Mouse (Mus musculus): ENCODE measurements around the gene Trmt112. TPM values are rescaled to one million over a fixed set of nuclear protein-coding genes. Genes with fewer than 3 reads are reported as not detected.

Gene Trmt112
- total RNA-seq (2023): 100 to 1,000 TPM in 1 of 2 experiments, 10 to 100 TPM in 1; 89.2 to 104 TPM

DNA sequence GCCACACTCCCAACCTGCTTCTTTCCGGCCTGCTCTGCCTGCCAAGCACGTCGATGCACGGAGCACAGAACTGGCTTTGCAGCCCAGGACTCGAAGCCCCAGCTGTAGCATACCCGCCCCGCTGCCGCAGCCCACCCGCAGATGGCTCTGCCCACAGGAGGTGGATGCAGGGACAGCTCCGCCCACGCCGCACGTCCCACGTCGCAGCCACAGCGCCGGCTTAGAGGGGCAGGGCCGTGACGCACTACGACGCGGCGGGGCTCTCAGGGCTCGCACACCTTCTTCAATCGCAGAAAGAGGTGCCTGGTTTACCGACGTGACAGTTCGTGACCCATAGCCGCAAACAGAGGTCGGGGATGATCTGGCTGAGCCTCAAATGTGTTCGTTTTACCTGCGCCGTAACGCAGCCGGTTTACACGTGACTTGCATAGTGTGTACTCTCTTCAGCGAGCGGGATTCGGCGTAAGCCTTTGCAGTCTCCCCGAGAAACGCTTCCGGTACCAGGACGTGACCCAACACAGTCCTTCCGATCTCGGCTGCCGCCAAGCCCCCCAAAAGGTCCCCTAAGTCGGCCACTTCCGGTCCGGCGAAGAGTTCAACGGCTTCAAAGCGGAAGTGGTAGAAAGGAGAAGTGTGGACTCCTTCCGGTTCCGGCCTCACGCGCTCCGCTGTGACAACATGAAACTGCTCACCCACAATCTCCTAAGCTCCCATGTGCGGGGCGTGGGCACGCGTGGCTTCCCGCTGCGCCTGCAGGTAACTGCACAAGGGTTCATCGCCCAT is at the start of gene Trmt112, which contains the start of gene Prdx5:
TSS of gene Trmt112 (plus strand) at position 192 of the 783 bp plus-strand sequence.
TSS of gene Prdx5 (minus strand) at position 600 of the 783 bp plus-strand sequence.

DNA sequence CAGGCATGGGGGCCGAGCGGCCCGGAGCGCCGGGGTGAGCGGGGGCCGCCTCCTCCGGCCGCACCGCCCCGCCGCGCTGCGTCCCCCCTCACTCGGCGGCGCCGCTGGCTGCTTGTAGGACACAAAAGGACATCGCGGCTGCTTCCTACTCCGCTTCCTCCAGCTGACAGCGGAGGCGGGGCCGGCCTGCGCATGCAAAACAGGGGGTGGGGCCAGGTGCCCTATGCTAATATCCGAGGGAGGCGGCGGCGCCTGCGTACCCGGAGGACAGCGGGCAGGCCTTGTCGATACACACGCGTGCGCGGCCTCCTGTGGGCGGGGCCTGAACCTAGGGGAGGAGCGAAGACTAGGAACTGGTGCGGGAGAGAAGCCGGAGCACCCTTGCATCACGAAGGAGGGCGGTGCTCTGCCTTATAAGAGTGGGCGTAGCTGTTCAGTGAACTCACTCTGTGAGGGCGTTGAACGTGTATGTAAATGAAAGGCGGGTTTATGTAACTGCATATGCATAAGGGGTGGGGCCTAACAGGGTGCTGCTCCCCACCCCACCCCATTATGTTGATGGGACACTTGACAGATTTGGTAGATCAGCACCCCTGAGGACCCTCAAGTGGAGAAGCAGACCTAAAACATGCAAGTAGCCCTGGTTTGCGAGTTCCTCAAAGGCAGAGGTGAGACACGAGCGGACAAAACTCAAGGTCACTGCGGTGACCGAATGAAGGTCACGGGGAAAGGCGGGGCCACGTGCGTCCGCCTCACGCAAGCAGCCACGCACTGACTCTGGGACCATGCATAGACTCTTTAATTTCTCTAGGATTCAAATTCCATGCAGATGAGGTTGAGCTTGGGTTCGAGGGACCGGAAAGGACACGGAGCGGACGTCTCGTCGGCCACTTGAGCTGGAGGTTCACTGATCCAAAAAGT is 12.4 kb downstream of the Trmt112 start, which contains the start of gene Esrra:
TSS of gene Esrra (minus strand) at position 167 of the 921 bp plus-strand sequence.

DNA sequence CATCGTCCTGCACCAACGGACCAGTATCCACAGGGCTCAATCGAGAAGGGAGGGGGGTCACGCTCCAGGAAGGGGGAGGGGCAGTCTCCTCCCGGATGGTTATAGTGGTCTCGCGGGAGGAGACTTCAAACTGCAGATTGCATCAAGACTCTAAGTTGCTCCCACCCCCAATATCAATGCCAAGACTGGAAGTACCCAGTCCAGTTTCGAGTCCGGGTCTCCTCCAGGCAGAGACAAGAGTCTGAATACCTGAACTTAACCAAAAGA is 15.7 kb downstream of the Trmt112 start, which contains the start of gene Catsperz:
TSS of gene Catsperz (minus strand) at position 74 of the 267 bp plus-strand sequence.

DNA sequence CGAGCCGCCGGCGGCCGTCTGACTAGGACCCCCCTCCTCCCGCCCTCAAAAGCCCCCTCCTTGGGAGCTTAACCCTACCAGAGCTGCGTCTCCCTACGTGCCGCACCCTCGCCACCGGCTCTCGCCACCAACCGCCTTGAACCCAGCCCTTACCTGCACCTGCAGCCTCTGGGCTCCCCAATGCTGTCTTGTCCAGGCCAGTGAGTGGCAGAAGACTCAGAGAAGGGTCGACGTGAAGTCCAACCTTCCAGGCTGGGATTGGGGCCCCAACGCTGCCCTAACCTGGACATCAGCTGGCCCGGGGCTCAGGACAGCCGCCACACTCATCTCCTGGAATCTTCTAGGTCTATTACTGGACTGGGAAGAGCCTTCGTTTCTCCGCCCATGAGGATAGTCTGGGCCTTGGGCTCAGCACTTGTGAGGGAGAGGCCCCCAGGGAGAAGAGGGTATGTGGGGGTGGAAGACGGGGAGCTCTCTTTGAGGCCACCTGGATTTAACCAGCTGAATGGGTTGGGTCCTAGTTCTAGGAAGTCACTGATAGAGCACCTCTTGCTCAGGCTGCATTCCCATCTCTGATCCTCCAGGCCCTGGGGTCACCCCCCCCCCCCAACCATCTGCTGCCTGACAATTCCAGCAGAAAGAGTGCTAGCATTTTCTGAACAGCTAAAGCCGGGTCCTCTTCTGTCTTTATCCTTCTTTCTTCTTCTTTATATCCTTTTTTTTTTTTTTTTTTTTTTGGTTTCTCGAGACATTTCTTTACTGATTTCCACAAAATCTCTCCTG is 24.9 kb downstream of the Trmt112 start, which contains the start of gene Kcnk4:
TSS of gene Kcnk4 (minus strand) at position 321 of the 783 bp plus-strand sequence.

DNA sequence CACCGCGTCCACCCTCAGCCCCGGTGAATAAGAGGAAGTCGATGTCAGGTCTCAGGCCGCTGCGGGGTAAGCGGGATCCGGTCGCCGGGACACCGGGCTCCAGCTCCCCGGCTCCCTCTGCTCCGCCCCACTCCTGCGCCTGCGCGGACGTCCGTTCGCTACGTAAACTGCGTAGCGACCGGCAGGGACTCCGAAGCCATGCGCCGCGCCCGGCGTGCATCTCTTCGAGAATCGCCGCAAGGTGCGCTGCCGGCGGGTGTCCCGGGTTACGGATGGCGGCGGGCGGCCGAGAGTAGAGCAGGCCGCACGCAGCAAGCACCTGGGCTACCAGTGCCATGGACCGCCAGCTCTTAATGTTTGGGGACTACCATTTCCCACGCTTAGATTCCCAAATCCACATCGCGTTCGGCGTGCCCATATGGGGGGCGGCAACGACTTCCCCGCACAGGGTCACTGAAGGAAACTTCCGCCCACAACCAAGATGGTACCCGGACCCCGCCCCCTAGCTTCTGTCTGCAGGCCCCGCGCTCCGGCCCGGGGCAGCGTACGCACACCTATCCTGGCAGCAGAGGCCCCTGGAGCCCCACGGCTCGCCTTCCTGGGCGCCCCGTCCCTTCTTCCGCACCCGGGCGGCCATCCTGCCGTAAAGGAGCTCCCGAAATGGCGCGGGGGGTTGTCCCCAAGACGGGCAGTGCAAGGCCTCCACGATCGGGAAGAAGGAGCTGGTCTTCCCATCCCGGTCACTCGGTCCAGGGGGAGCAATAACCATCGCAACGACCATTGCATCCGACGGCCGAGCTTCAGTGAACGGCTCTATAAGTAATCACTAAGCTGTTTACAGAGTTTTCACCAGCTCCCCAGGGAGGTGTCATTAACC is 32.1 kb downstream of the Trmt112 start, which contains the start of gene Bad:
TSS of gene Bad (plus strand) at position 490 of the 877 bp plus-strand sequence.

DNA sequence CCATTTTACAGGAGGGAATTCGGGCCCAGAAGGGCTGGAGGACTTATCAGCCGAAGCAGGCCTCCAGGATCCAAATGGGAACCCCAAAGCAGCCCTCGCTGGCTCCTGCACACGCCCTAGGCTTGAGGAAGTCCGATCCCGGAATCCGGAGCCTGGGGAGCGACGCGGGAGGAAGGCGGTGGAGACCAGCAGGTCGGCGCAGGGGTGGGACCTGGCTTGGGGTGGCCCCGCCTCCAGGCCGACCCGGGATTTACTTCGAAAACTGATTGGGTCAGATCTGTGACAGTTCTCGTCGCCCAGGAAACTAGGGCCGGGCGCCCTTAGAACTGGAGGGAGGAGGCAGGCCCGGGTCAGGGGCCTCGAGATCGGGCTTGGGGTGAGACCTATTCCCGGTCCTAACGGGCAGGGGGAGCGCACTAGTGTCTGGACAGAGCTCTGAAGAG is 32.8 kb downstream of the Trmt112 start, which contains the start of gene Gpr137:
TSS of gene Gpr137 (minus strand) at position 232 of the 443 bp plus-strand sequence.

Other genes with a start within 250 kb of the Trmt112 start
- 10 to 100 TPM; 30.7 to 41.0 TPM for gene Rps6ka4, start 69.1 kb upstream of the Trmt112 start, total RNA-seq (2023)
- gene Ccdc88b, start 51.5 kb upstream of the Trmt112 start, total RNA-seq (2023): 100 to 1,000 TPM; 122 to 137 TPM
- gene Prdx5, start 408 bp downstream of the Trmt112 start, total RNA-seq (2023): 1,000 to 10,000 TPM; 1,318 to 1,395 TPM
- 10 to 100 TPM; 40.5 to 45.9 TPM for gene Esrra, start 12.1 kb downstream of the Trmt112 start, total RNA-seq (2023)
- gene Catsperz, start 15.7 kb downstream of the Trmt112 start, total RNA-seq (2023): not detected
- not detected for gene Kcnk4, start 24.8 kb downstream of the Trmt112 start, total RNA-seq (2023)
- gene Bad, start 32.2 kb downstream of the Trmt112 start, total RNA-seq (2023): 10 to 100 TPM; 22.5 to 31.9 TPM
- 10 to 100 TPM; 23.9 to 26.6 TPM for gene Gpr137, start 32.8 kb downstream of the Trmt112 start, total RNA-seq (2023)
- 10 to 100 TPM; 42.9 to 43.5 TPM for gene Ppp1r14b, start 65.3 kb downstream of the Trmt112 start, total RNA-seq (2023)
- 10 to 100 TPM; 23.2 to 25.2 TPM for gene Plcb3, start 66.8 kb downstream of the Trmt112 start, total RNA-seq (2023)
- 10 to 100 TPM; 28.2 to 28.8 TPM for gene Fkbp2, start 70.8 kb downstream of the Trmt112 start, total RNA-seq (2023)
- gene Vegfb, start 78.0 kb downstream of the Trmt112 start, total RNA-seq (2023): 1 to 10 TPM; 7.4 to 8.1 TPM
- 10 to 100 TPM; 20.8 to 24.7 TPM for gene Dnajc4, start 82.9 kb downstream of the Trmt112 start, total RNA-seq (2023)
- gene Nudt22, start 86.4 kb downstream of the Trmt112 start, total RNA-seq (2023): 10 to 100 TPM; 12.2 to 15.9 TPM
- gene Trpt1, start 86.4 kb downstream of the Trmt112 start, total RNA-seq (2023): 1 to 10 TPM; 2.3 to 2.9 TPM
- 100 to 1,000 TPM; 233 TPM for gene Fermt3, start 109.8 kb downstream of the Trmt112 start, total RNA-seq (2023)
- 10 to 100 TPM; 45.6 to 53.6 TPM for gene Stip1, start 130.3 kb downstream of the Trmt112 start, total RNA-seq (2023)
- gene Macrod1, start 147.1 kb downstream of the Trmt112 start, total RNA-seq (2023): 1 to 10 TPM; 2.6 to 2.9 TPM
- gene Flrt1, start 196.0 kb downstream of the Trmt112 start, total RNA-seq (2023): not detected